Mouse (Mus musculus) G1E-ER4 (cell line): ENCODE data around the gene Gm20388. TPM values are rescaled to one million over a fixed set of nuclear protein-coding genes. Genes with fewer than 3 reads are reported as not detected.

ENCODE experiments used
- GATA1 ChIP-seq: IDR thresholded peaks from one replicate; pipeline ENCODE4 v1.8.0; 2012; ENCODE audit warnings: low read length, inconsistent platforms
- polyA plus RNA-seq: library from polyadenylated mRNA; stranded (reverse); fragments of >175 nt; gene quantifications from 2 replicates; pipeline ENCODE4 v1.2.3, GENCODE M21; 2012

Gene Gm20388
- polyA plus RNA-seq, 1 experiment, result not detected

DNA sequence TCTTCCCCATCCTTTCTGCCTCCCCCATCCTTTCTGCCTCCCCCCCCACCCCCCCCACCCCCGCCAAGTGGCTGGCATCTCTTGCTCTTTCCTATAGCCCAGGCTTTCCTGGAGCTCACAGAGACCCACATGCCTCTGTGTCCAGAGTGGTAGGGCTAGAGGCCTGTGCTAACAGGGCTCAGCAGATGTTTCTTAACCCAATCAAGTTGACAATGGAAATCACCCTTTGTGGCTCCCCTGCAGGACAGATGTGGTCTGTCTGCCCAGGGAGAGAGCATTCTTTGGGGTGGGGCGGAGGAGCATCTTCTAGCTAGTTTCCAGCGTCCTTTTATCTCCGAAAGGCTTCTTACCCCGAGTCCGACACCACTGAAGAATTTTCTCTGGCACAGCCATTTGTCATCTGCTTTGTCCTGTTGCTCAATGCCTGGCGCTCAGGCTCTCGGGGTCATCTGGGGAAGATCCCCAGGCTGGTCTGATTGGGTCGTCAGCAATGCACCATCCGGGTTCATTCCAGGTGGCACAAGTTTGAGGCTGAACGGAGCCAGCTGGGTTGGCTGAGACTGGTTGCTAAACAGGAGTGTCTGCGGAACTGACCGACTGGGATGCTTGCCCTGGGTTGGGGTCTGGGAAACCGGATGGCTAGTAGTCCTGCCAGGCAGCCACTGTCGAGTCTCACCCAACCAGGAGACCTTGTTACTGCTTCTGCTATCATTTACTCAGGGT lies 2157.3 kb downstream of the Gm20388 start:
- TF ChIP-seq GATA1, result no peak

DNA sequence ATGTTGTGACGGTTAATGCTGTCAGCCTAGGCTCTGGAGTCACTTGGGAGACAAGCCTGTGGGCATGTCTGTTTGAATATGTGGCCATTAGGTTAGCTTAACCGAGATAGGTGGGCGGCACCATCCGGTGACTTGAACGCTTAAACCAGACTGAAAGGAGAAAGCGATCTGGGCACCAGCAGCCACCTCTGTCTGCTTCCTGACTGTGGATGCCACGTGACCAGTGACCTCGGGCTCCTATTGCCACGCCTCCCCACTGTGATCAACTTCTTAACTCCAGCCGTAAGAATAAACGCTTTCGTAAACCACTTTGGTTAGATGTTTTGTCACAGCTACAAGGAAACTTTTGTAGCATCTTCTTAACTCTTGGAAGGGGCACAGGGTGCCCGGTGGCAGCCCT lies 2158.0 kb downstream of the Gm20388 start:
- TF ChIP-seq GATA1, result no peak

DNA sequence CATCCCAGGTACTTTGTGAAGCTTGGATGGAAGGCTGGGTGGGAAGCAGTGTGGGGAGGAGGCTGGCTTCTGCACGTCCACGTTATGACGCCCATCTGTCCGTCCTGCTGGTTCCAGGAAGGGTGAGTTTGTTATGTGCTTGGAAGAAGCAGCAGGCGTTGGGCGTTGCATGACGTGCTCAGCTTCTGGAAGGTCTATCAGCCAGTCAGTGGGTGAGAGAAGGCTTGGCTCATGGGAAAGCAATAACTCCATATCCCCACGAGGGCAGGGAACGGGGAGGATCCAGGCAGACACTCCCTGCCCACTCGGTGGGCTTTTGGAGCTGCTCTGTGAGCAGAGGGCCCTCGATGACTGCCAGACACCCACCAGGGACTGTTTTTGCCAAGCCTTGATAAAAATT lies 2158.6 kb downstream of the Gm20388 start:
- TF ChIP-seq GATA1, result no peak

DNA sequence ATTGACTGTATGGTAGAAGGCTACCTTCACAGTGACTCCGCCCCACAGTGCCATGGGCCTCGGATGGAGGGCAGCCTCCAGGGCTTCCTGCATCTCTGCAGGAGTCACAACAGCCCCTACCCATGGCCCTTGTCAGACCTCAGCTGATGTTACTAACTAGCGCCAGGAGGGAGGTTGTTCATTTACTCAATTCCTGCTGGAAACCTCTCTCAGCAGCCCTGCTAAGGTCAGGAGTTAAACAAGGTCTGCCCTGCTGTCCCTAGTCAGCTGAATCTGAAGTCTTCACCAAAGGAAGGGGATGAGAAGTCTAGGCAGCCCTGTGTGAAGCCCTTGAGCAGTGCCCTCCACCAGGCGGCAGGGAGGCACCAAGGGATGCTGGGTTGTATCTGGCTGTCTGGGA lies 2160.6 kb downstream of the Gm20388 start:
- TF ChIP-seq GATA1, result no peak

DNA sequence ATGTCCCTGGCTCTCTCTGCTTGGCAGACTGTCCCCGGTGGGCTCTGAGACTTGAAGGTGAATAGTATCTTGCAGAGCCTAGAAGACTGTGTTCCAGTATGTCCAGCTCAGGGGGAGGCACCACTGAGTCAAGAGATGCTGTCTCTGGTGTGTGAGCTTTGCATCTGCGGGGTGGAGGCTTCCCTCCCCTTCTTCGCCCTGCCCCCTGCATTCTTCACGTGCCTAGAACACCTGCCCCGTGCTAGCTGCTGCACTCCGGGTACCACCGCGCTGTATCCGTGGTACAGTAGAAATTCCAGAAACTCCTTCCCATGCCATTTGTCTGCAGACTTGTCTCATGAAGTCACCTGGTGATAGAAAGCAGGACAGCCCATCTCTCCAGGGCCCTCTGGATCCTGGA lies 2163.3 kb downstream of the Gm20388 start:
- TF ChIP-seq GATA1, result no peak

DNA sequence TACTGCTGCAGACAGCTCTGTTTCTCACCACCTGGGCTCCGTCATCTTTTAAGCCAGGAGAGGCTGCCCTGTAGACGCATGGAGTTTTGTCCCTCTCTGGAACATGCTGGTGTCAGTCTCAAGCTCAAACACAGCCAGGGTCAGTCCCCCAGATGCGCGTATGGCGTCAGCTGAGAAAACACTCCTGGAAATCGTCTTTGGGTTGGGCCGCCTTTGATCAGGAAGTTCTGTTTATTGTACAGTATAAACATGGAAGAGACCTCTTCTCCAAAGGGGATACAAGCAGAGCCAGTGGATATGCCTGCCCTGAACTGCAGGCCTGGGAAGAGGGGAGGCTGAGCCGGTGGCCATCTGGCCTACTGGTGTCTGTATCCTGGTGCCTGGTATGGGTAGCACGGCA lies 2163.8 kb downstream of the Gm20388 start:
- no peak for TF ChIP-seq GATA1

DNA sequence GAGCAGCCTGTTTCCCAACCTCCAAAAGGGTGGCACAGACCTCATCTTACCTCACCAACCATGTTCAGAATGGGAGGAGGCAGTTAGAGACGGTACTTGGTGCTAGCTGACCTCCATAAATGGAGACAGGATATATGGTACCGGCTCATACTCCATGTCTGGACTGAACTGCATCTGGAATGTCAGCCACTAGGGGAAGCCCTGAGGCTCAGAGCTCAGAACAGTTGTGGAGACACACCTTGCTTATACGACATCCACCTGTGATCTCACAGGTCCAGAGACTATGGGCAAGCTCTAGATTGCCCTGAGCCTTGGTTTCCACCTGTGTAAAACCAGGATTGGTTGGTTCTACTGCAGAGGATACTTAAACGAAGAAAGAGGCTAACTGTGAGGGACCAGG lies 2164.3 kb downstream of the Gm20388 start:
- no peak for TF ChIP-seq GATA1

DNA sequence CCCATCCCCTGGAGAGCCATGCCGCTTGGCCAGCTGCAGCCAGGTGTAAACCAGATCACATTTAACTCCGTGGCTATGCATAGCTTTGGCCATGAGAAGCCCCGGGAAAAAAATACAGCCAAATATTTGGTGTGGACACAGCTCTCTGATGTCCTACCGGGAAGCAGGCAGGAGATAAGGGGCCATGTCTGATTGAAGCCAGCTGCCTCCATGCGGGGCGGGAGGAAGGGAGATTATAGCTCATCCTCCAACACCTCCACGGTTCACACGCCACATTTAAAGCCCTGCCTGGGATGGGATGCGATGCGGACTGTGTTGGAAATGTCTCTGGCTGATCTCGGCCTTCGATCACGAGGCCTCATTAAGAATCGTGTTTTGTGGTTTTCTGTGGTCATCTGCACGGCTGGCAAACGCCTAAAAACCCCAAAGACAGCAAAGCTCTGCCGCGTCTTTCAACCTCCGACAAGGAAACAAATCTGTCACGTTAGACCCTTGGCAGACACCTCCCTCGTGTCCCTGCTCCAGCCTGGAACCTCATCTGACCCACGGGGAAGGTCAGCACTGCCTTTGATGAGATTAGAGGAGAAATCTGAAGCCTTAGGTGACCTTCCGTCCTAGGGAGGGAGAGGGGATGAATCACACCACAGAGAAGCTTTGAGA lies 2165.7 kb downstream of the Gm20388 start:
- no peak for TF ChIP-seq GATA1

DNA sequence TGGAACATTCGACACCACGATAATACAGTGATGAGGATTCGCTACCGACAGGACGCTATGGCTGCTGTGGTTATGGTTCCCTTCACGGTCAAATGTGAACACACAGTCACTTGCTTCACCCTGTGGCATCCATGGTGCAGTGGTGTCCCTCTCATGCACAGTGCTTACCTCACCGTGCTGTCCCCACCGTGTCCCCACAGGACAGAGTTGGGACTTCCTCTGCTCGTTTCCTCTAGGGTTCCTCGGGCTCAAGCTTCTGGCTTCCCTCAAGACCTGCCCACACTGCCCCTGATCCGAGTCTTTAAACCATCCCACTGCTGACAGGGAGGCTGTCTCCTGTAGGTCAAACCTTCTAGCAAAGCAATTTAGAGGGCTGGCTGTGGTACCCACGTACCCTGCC lies 2167.7 kb downstream of the Gm20388 start:
- TF ChIP-seq GATA1, result no peak

DNA sequence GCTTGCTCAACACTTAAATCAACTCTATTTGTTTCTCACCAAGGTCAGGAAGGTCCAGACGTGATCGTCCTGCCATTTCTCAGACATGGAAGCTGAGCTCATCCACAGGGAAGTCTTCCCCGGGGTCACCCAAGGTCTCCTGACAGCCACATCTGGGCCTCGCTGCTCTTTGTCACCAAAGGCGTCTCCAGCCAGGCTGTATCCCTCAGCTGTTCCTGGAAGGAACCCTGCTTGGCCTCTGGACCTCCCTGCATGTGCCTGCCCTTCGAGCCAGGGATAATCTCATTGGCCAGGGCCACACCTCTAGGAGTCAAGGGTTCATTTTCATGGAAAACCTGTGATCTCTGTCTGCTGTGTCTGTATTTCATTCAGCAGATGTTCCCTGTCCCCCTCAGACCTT lies 2168.5 kb downstream of the Gm20388 start:
- TF ChIP-seq GATA1, result no peak

DNA sequence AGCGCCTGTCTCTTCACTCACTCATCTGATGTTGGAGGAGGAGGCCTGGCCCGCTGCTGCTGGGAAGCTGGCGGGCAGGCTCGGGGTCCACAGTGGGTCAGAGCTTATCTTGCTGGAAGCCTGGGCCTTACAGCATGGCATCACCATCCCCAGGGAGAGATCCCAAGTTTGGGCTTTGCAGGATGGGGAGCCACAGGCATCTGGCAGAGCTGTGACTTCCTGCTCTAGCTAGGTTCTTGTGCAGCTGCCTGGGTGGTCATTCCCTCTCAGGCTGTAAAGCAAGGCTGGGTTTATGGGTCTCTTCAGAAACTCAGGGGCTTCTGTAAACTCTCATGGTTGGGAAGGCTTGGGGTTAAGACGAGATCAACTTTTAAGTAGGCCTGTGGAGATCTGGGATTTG lies 2169.7 kb downstream of the Gm20388 start:
- TF ChIP-seq GATA1, result no peak

DNA sequence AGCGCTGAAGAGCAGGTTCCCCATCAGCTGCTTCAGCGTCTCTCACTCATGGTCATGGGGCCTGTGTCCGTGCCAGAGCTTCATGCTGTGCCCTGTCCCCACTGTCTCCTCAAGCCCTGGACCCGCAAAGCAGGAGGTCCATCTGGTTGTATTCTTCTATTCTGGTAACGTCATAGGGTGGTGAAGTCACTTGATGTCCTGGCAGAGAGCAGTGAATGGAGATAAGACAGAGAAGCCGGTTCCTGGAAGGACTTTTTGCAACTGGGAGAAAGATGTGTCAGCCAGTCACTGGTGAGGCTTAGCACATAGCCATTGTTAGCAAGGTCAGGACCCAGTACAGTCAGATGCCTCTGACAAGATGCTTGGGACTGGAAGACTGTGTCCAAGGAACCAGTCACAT lies 2172.8 kb downstream of the Gm20388 start:
- no peak for TF ChIP-seq GATA1

DNA sequence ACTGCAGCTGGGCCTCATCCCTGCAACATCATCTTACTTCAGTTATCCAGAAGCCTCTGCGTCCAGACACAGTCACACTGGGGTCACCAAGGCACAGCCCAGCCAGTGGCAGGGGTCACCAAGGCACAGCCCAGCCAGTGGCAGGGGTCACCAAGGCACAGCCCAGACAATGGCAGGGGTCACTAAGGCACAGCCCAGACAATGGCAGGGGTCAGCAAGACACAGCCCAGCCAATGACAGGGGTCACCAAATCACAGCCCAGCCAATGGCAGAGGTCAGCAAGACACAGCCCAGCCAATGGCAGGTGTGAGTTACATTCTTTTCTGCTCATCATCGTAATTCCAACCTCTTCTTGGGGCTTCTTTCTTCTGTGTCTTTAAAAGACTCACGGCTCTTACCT lies 2173.5 kb downstream of the Gm20388 start:
- no peak for TF ChIP-seq GATA1

DNA sequence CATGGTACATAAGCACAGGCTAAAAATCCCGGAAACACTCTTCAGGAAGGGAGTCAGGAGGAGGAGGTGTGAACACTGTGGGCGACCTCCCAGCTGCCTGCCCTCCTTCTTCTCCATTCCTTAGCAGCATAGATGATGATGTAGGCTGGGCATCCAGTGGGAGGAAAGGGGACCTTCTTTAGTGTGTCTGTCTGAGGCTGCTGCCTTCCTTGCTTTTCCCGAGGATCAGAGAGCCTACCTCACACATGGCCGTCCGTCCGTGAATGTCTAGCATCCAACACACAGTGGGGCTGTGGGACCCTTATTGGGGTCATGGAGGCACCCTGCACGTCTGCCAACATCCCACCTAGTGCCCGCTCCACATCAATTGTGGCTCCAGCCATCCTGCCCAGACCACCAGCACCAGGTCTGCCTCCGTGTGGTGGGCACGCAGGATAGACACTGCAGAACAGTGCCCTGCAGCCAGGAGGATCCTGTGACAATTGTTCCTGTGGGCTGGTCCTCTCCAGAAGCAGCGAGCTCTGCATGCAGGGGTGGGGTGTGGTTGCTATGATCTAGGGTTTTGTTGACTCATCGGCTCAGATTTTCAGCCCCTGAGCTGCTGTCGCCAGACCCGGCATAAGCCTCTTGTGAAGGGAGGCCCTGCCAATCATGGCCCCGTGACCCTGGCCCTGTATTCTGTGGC lies 2174.2 kb downstream of the Gm20388 start:
- TF ChIP-seq GATA1, result no peak

DNA sequence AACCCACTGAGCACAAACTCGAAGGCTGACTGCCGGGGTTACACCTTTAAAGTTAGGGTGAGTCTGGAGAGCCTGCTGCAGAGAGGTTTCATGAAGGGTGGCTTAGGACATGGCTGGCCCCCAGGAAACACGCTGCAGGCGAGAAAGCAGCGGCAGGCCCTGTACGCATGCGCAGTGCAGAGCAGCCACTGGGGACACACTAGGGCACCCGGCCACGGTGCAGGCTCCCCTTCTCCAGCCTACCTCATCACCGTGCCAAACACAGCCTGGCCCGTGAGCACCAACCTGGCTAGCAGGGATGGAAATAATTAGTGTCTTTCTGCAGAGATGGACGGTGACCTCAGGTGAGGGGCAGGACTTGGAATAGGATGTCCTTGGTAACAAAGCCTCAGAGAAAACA lies 2175.4 kb downstream of the Gm20388 start:
- TF ChIP-seq GATA1, result no peak

DNA sequence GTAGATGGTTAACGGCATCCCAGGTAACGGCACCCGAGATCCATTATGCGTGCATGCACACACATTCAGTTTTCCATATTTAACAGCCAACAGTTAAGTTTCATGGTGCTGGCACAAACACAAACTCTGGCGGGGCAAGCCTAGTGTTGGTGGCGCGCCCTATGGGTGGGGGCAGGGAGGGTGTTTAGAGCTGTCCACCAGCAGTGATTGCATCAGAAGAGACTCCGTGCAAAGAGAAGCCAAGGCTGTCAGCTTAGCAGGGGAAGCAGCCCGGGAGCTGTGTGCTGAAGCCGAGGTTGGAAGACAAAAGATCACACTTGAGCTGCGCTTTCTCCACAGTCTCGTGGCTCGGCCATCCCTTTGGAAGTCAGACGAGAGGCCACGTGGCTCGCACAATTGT lies 2178.0 kb downstream of the Gm20388 start:
- TF ChIP-seq GATA1, result no peak
